Mouse (Mus musculus) MEL (cell line): ENCODE results near the gene Med12l.

Source experiments
- CTCF ChIP-seq, 3 experiments: IDR thresholded peaks in 2 of 3; conservative IDR thresholded peaks in 1 of 3; 2 replicates each; pipeline ENCODE4 v1.5.1; 2011 to 2012; ENCODE audit warnings: low read length in 3 of 3, low read depth in 2 of 3, mild to moderate bottlenecking in 2 of 3, improper control_type of control experiment in 1 of 3, inconsistent platforms in 1 of 3, mixed read lengths in 1 of 3, moderate library complexity in 1 of 3; ENCODE audit not compliant: control insufficient read depth in 1 of 3, insufficient read depth in 1 of 3, poor library complexity in 1 of 3, severe bottlenecking in 1 of 3
- GATA1 ChIP-seq: IDR thresholded peaks from 2 replicates; pipeline ENCODE4 v1.6.1; 2011; ENCODE audit warnings: low read depth, low read length, improper control_type of control experiment
- RCOR1 ChIP-seq: IDR thresholded peaks from 2 replicates; pipeline ENCODE4 v1.6.1; 2012; ENCODE audit warnings: low read depth, mild to moderate bottlenecking, inconsistent platforms, low read length, improper control_type of control experiment
- TCF12 ChIP-seq: IDR thresholded peaks from 2 replicates; pipeline ENCODE4 v1.6.1; 2014; ENCODE audit warnings: low read depth, mild to moderate bottlenecking, inconsistent platforms, low read length, improper control_type of control experiment, moderate library complexity
- ZC3H11A ChIP-seq: IDR thresholded peaks from 2 replicates; pipeline ENCODE4 v1.6.1; 2012; ENCODE audit warnings: low read depth, mild to moderate bottlenecking, inconsistent platforms, low read length, improper control_type of control experiment

DNA sequence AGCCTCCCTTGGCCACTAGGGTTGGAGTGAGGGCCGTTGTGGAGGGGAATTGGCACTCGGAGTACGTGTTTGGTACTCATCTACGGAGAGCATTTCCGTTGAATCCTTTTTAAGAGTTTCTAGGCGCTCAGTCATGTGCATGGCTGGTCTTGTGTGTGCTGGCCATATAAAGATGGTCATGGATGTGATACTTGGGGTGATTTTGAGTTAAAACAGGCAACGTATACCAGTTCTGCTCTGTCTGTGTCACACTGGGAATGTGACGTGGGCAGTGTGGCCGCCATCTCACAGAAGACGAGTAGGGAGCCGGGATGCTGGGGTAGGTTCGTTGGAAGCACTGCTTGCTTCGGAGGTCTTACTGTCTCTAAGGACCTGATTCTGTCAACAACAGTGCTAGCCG, 17.3 kb downstream of the Med12l start:
- no peak for TF ChIP-seq RCOR1
- no peak for TF ChIP-seq GATA1
- no peak for TF ChIP-seq ZC3H11A
- TF ChIP-seq TCF12: no peak
- no peak for TF ChIP-seq CTCF (IDR thresholded peaks at IDR 0.05 in 2 of 3, conservative IDR thresholded peaks at IDR 0.05 in 1 of 3; ENCODE audit: control insufficient read depth in 1 of 3, insufficient read depth in 1 of 3, low read depth in 2 of 3, low read length in 3 of 3, poor library complexity in 1 of 3, severe bottlenecking in 1 of 3)
